Mouse (Mus musculus) adipose tissue, adult 10 weeks (tissue): ENCODE data around the gene Dnajc25. TPM values are rescaled to one million over a fixed set of nuclear protein-coding genes. Genes with fewer than 3 reads are reported as not detected.

Experiments used
- polyA plus RNA-seq: library from polyadenylated mRNA; stranded (reverse); fragments of 350-450 nt; fragmentation: Illumina TruSeq; extraction: RNeasy Lipid Tissue Mini Kit (QIAGEN cat#74804); gene quantifications from one replicate; pipeline ENCODE4 v1.2.3, GENCODE M21; 2014; ENCODE audit warnings: low read depth, low replicate concordance

Dnajc25 gene
- 10.7 TPM for polyA plus RNA-seq

GRCm38 (mm10) chr4:58994762-58995161, at the start of gene Dnajc25:
Dnajc25 (plus strand) TSS chr4:58995062.

GRCm38 (mm10) chr4:58986540-58987190, 8.2 kb upstream of the Dnajc25 start, which contains the start of gene Ptgr1:
Ptgr1 (minus strand) TSS chr4:58987119.

GRCm38 (mm10) chr4:59002948-59003805, 8.3 kb downstream of the Dnajc25 start, which contains the start of gene Gm20503:
Gm20503 (plus strand) TSS chr4:59003210.

GRCm38 (mm10) chr4:59034918-59035785, 40.3 kb downstream of the Dnajc25 start, which contains the start of gene Gng10:
Gng10 (plus strand) TSS chr4:59035088.

Other genes with a start within 250 kb of the Dnajc25 start
- not detected for gene Olfr267, start 207.3 kb upstream of the Dnajc25 start, polyA plus RNA-seq
- 44.0 TPM for gene Ecpas, start 82.3 kb upstream of the Dnajc25 start, polyA plus RNA-seq
- 1.3 TPM for gene Zkscan16, start 51.4 kb upstream of the Dnajc25 start, polyA plus RNA-seq
- gene Ptgr1, start 7.9 kb upstream of the Dnajc25 start, polyA plus RNA-seq: 4.6 TPM
- gene Gm20503, start 8.1 kb downstream of the Dnajc25 start, polyA plus RNA-seq: not detected
- 25.2 TPM for gene Gng10, start 40.0 kb downstream of the Dnajc25 start, polyA plus RNA-seq
- 0.07 TPM for gene AI481877, start 143.9 kb downstream of the Dnajc25 start, polyA plus RNA-seq
- 11.2 TPM for gene Ugcg, start 194.2 kb downstream of the Dnajc25 start, polyA plus RNA-seq